Mouse (Mus musculus) neural tube, embryonic 14.5 days (tissue): ENCODE measurements around the gene AC124502.3. TPM values are rescaled to one million over a fixed set of nuclear protein-coding genes. Genes with fewer than 3 reads are reported as not detected.

Experiments used
- ATAC-seq: fragments of 200-750 bp; cut with Nextera tagmentation; 2 replicates; pipeline ENCODE4 v1.8.0; 2017; ENCODE audit warnings: low read depth, mild to moderate bottlenecking, moderate TSS enrichment, moderate library complexity
- H3K27ac ChIP-seq: fragments of 300-500 bp; sonication (generic); 2 replicates; pipeline ENCODE4 v1.5.1; 2014; ENCODE audit warnings: low read depth, mild to moderate bottlenecking, control low read depth, low read length, moderate library complexity, mixed read lengths
- H3K27me3 ChIP-seq: fragments of 300-500 bp; sonication (generic); 2 replicates; pipeline ENCODE4 v1.6.1; 2014; ENCODE audit warnings: low read length; ENCODE audit not compliant: control insufficient read depth, insufficient read depth
- H3K36me3 ChIP-seq: fragments of 300-500 bp; sonication (generic); 2 replicates; pipeline ENCODE4 v1.6.1; 2014; ENCODE audit warnings: low read length, mixed read lengths; ENCODE audit not compliant: control insufficient read depth, insufficient read depth
- H3K4me1 ChIP-seq: fragments of 300-500 bp; sonication (generic); 2 replicates; pipeline ENCODE4 v1.6.1; 2014; ENCODE audit warnings: low read length; ENCODE audit not compliant: control insufficient read depth, insufficient read depth
- H3K4me2 ChIP-seq: fragments of 300-500 bp; sonication (generic); 2 replicates; pipeline ENCODE4 v1.6.1; 2014; ENCODE audit warnings: mild to moderate bottlenecking, low read depth, low read length, control low read depth
- H3K4me3 ChIP-seq: fragments of 300-500 bp; sonication (generic); 2 replicates; pipeline ENCODE4 v1.5.1; 2014; ENCODE audit warnings: low read depth, low read length, control low read depth, mixed read lengths
- H3K9ac ChIP-seq: fragments of 300-500 bp; sonication (generic); replicated peaks from 2 replicates; pipeline ENCODE4 v1.6.1; 2014; ENCODE audit warnings: low read depth, mild to moderate bottlenecking, control low read depth, low read length, mixed read lengths
- H3K9me3 ChIP-seq: fragments of 300-500 bp; sonication (generic); 2 replicates; pipeline ENCODE4 v1.6.1; 2016; ENCODE audit warnings: low read length; ENCODE audit not compliant: control insufficient read depth
- WGBS: fragments of 180-500 bp; shearing (Covaris S2); extraction: QIAGEN DNeasy Blood & Tissue Kit; methylation state at CpG from one replicate; pipeline ENCODE4 v1.1.7; 2014; 5-methylcytosine and 5-hydroxymethylcytosine counted together
- polyA plus RNA-seq: library from polyadenylated mRNA; unstranded; fragments of >200 nt; fragmentation: Nextera tagmentation; extraction: Ambion mirVana; gene quantifications from 2 replicates; pipeline ENCODE4 v1.2.1, GENCODE M21; 2014

Gene AC124502.3
- polyA plus RNA-seq, 1 experiment from 2014 or later, result 3.0 TPM

DNA sequence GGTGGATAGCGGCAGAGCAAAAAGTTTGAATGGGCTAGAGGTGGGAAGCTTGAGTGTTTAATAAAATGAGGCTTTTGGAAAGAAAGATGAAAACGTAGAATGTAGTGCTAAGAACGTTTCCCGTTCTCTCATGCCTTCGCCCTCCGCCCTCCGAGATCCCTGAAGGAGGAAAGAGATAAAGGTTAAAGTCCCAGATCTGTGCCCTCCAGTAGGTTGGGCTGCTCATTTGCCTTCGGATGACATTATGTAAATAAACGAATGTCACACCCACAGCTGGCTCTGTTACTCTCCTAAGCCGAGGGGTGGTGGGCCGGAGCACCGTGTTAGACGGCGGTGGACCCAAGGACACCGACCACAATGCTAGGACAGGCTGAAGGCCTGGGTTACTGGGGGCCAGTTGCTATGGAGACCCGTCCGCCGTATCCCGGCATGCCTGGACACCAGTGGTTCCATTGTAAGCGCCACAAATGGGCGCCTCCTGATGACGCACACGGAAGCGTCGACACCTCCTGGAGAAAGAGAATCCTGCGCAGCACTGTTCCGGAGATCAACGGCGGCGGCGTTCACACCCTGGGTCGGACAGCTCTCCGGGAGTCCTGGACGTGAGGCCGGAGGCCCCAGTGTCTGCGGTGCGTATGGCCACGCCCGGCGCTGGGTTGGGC is 2.3 kb downstream of the AC124502.3 start, which contains the start of gene Brms1:
Brms1 (plus strand) TSS at position 493 of the 662 bp plus-strand sequence.
- 9% methylated on average over 40 of the region's 40 CpGs for WGBS
- ATAC-seq, result peak; percentile 73
- H3K4me1 ChIP-seq, result peaks cover 24% of the 10 kb centered on the region

GRCm38 (mm10) chr19:5041588-5041987 is 2.9 kb downstream of the AC124502.3 start:
- Histone ChIP-seq H3K4me3 (peak overlapping the region; percentile 86), H3K9ac (peak overlapping the region; percentile 80), H3K36me3 (peaks cover 14% of the 10 kb centered on the region), H3K4me1 (peaks cover 24% of the 10 kb centered on the region), H3K4me2 (peak overlapping the region; percentile 98), H3K9me3 (no peaks in the 10 kb centered on the region), H3K27ac (peak overlapping the region; percentile 80), H3K27me3 (no peaks in the 10 kb centered on the region)
- ATAC-seq, result peak; percentile 4; the same call in 1 of the 2 replicates
- WGBS, result 3% methylated on average over 16 of the region's 16 CpGs

More for the DNA sequence above, 2.3 kb downstream of the AC124502.3 start, which contains the start of gene Brms1:
- peak within 1 kb of the TSS; percentile 98 for H3K4me2 ChIP-seq
- no peaks in the 10 kb centered on the region for H3K27me3 ChIP-seq
- peak within 1 kb of the TSS; percentile 80 for H3K27ac ChIP-seq
- peak within 1 kb of the TSS; percentile 86 for H3K4me3 ChIP-seq
- H3K36me3 ChIP-seq, result peaks cover 8% of the 10 kb centered on the region
- H3K9me3 ChIP-seq, result no peaks in the 10 kb centered on the region
- peak within 1 kb of the TSS; percentile 80 for H3K9ac ChIP-seq

- Histone ChIP-seq H3K9ac (no peak overlapping the region), H3K27ac (no peak overlapping the region), H3K36me3 (peaks cover 35% of the 10 kb centered on the region), H3K4me1 (peaks cover 12% of the 10 kb centered on the region), H3K27me3 (0 out of 2 replicates have a peak, but pooled peaks cover 3% of the 10 kb centered on the region), H3K9me3 (no peaks in the 10 kb centered on the region), H3K4me3 (no peak overlapping the region), H3K4me2 (no peak overlapping the region)
- 78% methylated on average over 4 of the region's 4 CpGs for WGBS
- ATAC-seq, result no peak
These were observed 6.8 kb downstream of the AC124502.3 start for GRCm38 (mm10) chr19:5045531-5045930.

DNA sequence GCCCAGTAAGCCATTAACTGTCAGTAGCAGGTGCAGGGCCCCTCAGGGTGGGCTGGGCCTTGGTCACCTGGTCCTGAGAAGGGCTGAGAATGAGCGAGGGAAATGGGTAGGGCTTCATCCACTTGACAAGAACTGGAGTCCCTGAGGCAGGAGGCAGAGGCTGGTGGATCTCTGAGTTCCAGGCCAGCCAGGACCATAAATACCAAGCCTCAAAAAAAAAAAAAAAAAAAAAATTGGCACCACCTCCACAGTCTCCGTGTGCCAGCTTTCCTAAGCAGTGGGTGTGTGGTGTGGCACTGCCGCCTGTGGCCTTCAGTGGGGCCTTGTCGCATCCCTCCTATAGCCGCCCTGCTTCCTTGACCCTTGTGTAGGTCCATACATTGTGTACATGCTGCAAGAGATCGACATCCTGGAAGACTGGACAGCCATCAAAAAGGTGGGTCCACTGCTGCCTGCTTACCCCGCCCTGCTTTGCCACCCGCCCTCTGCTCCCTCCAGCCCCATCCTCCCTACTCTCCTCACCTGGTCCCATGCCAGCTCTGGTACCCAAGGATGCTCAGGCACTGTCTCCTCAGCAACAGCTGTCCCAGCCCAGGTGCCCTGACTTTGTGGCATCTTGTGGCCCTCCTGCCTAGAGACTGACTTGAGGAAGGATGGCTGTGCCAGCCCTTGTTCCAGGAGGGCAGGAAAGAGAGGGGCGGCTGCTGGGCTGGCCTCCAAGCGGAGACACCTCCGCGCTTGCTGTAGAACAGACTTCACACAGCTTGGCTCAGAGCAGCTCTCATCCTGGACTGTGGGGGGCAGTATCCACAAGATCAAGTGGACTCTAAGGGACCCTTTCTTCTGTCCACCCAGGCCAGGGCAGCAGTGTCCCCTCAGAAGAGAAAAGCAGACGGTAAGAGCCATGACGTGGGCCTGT is 9.7 kb downstream of the AC124502.3 start:
- Histone ChIP-seq H3K9ac (no peak overlapping the region), H3K4me1 (no peaks in the 10 kb centered on the region), H3K27me3 (peaks cover 28% of the 10 kb centered on the region), H3K27ac (no peak overlapping the region), H3K9me3 (no peaks in the 10 kb centered on the region), H3K36me3 (peaks cover 27% of the 10 kb centered on the region), H3K4me2 (no peak overlapping the region), H3K4me3 (no peak overlapping the region)
- no peak for ATAC-seq
- 88% methylated on average over 14 of the region's 14 CpGs for WGBS

- WGBS, result 82% methylated on average over 6 of the region's 6 CpGs
These were observed 10.6 kb downstream of the AC124502.3 start for GRCm38 (mm10) chr19:5049325-5049724.

DNA sequence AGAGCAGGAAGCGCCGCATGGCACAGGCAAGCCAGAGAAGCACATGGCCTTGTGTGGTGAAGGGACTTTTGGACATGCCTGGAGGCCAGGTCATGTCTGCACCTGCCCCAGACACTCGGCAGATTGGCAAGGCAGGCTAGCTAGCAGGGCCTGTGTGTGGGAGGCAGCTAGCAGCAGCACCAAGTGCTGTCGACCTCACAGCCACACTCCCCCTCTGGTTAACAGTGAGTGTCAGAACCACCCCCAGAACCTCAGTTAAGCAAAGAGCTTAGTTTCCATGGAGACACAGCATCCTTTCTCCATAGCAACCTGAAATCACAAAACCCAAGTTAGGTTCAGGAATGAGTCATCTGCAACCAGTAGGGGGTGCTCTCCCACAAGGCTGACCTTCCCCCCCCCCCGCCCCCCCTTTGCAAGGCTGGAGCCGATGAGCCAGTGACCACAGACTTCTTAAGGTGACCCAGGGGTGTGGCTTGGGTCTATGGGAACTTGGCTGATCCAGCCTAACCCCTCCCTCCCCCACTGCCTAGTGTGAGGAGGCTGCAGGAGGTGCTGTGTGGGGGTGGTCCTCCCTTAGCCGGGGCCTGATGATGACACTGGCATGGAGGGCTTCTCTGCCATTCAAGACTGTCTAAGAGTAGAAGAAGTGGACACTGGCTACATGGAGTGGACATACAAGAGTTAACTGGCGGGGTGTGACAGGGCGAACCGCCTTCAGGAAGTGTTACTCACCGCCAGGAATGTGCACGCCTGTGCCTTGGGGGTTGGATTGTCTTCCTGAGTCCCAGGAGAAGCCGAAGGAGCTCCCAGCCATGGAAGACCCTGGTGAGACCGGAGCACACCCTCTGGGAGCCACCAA is 11.6 kb downstream of the AC124502.3 start, which contains the start of gene Rin1:
Rin1 (plus strand) TSS at position 435 of the 859 bp plus-strand sequence.
- 21% methylated on average over 14 of the region's 14 CpGs for WGBS
- Histone ChIP-seq H3K27me3 (peaks cover 30% of the 10 kb centered on the region), H3K9me3 (no peaks in the 10 kb centered on the region), H3K4me3 (peak within 1 kb of the TSS; percentile 2; the same call in 1 of the 2 replicates), H3K36me3 (peaks cover 27% of the 10 kb centered on the region), H3K27ac (no peak within 1 kb of the TSS), H3K4me2 (no peak within 1 kb of the TSS), H3K4me1 (no peaks in the 10 kb centered on the region), H3K9ac (peak within 1 kb of the TSS; percentile 21; the same call in 1 of the 2 replicates)
- ATAC-seq, result peak; percentile 29; the same call in 1 of the 2 replicates

More at GRCm38 (mm10) chr19:5049325-5049724, 10.6 kb downstream of the AC124502.3 start:
- H3K4me2 ChIP-seq, result no peak overlapping the region
- no peaks in the 10 kb centered on the region for H3K4me1 ChIP-seq
- H3K27me3 ChIP-seq, result peaks cover 30% of the 10 kb centered on the region
- no peak for ATAC-seq
- H3K36me3 ChIP-seq, result peaks cover 27% of the 10 kb centered on the region
- no peaks in the 10 kb centered on the region for H3K9me3 ChIP-seq
- H3K9ac ChIP-seq, result no peak overlapping the region; the same call in 1 of the 2 replicates
- no peak overlapping the region for H3K4me3 ChIP-seq
- H3K27ac ChIP-seq, result no peak overlapping the region

DNA sequence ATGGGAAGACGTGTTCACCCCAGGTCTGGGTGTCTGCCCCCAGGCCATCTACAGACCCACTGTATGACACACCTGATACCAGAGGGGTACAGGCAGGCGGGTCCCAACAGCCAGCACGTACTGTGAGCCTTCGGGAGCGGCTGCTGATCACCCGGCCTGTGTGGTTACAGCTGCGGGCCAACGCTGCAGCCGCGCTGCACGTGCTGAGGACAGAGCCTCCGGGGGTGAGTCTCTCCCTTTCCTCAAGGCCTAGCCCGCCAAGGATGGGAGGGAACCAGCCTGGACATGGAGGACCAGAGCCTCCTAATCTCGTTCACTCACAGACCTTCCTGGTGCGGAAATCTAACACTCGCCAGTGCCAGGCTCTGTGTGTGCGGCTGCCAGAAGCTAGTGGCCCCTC is 12.3 kb downstream of the AC124502.3 start:
- Histone ChIP-seq H3K9ac (no peak overlapping the region), H3K36me3 (peaks cover 26% of the 10 kb centered on the region), H3K4me2 (no peak overlapping the region), H3K4me3 (peak overlapping the region; percentile 2; the same call in 1 of the 2 replicates), H3K27me3 (peaks cover 30% of the 10 kb centered on the region), H3K9me3 (no peaks in the 10 kb centered on the region), H3K4me1 (no peaks in the 10 kb centered on the region), H3K27ac (no peak overlapping the region)
- 14% methylated on average over 17 of the region's 17 CpGs for WGBS
- ATAC-seq, result no peak

DNA sequence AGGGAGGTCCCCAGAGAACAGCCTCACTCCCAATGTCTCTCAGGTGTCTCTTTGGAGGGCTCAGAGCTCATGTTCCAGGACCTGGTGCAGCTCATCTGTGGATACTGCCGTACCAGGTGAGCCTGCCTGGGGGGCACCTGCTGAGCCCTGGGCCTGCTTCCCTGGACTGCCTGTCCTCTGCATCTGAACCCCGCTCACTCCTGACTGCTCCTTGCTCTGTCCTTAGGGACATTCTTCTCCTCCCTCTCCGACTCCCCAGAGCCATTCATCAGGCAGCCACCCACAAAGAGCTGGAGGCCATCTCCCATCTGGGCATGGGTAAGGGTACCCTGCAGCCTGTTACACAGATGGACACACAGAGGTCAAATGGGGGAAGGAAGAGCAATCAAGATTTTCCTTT is 12.8 kb downstream of the AC124502.3 start:
- ATAC-seq, result no peak
- Histone ChIP-seq H3K9ac (no peak overlapping the region), H3K4me1 (no peaks in the 10 kb centered on the region), H3K27ac (no peak overlapping the region), H3K9me3 (no peaks in the 10 kb centered on the region), H3K4me3 (no peak overlapping the region), H3K27me3 (peaks cover 30% of the 10 kb centered on the region), H3K36me3 (peaks cover 21% of the 10 kb centered on the region; the same call in 1 of the 2 replicates), H3K4me2 (no peak overlapping the region)
- WGBS, result 37% methylated on average over 3 of the region's 3 CpGs
